Mouse (Mus musculus): Measurements from ENCODE around the gene Ptprj.
"Not testable (repeated sequence)": the region's sequence is repeated elsewhere in the genome, so short reads cannot be mapped to it uniquely, and the experiment has no call there.

Ptprj gene

DNA sequence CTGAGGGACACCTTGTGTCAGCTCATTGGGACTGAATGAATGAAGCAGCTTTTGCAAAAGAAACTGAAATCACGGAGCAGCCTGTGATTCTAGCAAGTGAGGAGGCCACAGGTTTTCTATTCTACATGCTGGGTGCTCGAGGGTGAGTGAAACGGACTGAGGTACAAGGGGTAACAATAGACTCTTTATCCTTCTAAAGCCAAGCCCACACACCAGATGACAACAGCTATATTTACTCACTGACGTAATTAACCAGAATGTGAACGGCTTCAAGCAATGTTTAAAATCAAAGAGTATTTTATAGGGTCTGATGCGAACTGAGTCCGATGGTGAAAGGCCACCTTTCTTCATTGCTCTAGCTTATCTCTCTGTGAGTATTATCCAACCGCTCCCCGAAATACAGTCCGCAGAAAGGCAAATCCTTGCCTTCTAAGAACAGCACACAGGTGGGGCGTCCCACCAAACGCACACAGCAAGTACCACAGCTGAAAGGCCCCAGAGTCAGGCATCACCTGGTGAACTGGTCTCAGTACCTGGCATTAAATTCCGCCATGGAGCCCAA is 99.6 kb downstream of the Ptprj start:
- DNase-seq (ENCODE audit: low spot score in 2 of 2), result no peak

DNA sequence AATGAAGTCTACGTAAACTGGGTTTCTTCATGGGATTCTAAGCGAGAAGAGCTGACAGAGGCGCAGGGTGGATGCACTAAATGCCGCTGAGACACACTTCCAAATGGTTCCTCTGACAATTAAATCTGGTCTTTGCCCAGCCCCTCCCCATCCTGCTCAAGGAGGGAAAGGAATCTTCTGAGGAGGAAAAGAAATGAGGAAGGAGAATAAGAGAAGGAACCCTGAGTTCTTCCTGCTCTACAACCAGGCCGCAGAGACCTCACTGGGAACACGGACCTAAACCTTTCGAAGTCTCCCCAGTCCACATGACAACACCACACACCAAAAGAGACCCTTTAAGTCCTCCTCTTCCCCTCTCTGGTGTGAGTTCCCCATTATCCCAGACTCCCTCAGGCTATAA is 101.9 kb downstream of the Ptprj start:
- no peak for DNase-seq (ENCODE audit: low spot score in 2 of 2)

DNA sequence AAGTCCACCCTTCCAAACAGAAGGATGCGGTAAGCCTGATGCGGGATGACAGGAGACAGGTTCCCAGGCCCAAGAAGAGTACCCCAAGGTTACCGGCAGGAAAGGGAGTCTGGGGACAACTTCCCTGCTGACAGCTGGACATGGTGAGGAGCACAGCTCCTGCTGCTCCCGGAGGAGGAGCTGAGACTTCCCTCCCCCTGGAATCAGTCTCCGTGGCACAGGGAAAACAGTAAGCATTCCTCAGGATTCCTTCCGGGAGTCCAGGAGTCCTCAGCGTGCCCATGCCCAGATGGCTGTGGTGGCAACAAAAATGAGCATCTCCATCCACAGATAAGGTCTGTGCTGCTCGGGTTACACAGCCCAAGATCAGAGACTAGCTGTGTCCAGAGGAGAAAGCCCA is 102.8 kb downstream of the Ptprj start:
- DNase-seq (ENCODE audit: low spot score in 2 of 2), result no peak

DNA sequence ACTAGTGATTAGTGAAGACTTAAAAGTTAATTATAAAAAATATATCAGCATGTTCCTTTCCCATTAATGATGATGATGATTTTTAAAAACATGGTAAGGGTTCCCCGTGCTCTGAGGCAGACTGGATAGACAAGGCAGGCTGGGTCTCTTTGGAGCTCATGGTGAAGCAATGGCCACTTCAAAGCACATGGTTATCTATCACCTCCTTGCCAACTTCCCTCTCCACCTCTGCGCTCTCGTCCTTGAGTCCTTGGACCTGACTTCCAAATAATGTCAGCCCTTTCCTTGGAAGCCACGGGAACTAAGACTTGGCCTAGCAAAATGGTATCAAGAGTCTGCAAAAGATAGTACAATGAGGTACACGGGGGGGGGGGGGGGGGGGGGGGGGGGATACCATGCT is 103.7 kb downstream of the Ptprj start:
- DNase-seq (ENCODE audit: low spot score in 2 of 2), result no peak

DNA sequence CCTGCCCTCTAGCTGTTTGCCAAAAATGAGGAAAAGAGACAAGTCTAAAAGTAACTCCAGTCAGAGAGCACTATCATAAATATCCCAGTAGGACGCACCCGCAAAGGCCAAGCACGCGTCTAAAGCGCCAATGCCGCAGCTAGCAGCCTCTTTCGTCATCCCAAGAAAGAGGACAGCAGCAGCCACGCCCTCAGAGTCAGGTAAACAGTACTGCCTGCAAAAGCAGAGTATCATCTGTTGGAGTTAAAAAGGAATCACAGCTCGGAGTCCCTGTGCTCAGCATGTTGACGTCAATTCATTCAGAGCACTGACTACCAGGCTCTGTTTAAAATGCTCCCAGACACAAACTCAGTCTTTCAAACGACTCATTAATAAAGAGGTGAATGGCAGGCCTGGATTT is 104.1 kb downstream of the Ptprj start:
- DNase-seq (ENCODE audit: low spot score in 2 of 2), result no peak

DNA sequence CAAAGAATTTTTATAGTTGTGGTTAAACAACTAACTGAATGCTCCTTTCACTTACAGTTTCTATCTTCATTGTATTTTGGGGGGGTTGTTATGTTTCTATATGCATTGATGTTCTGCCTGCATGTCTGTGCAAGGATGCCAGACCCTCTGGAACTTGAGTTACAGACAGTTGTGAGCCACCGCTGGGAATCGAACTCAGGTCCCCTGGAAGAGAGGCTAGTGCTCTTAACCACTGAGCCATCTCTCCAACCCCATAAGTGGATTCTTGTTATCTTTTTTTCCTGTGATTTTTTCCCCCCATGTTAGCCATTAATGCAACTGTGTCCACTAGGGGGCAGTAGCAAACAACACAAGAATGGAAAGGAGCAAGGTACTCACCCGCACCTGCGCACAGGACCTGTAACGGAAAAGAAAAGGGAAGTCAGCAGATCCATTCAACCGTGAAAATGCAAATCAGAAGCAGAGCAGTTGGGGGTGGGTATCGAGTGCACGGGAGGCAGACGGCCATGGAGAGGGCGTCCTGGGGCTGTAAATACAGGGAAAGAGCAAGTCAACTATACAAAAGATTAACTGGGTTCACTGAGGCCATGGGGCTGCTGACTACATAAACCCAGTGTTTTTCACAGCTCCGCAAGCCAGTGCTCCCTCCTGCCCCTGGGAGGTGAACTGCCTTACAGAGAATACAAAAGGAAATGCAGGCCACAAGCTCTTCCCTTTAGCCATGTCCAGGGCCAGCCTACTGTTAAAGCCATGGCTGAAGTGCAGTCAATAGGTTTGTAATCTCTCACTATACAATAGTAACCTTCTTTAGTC is 105.6 kb downstream of the Ptprj start:
- peak; percentile 59 to 76 for DNase-seq (ENCODE audit: low spot score in 2 of 2)

DNA sequence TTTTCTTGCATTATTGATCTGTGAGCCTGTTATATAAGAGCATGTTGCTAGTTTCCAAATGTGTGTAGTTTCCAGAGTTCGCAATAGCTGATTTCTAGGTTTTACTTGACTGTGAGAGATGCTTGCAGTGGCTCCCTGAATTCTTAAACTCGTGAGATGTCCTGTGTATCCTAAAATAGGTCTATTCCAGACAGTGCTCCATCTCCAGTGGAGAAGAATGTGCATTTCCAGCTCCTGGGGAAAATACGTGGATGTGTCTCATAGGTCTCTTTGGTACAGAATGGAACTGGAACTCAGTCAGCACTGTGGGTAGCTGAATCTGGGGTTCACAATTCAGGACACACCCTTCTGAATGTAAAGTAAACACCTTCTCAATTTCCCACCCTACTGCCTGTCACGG is 107.7 kb downstream of the Ptprj start:
- DNase-seq (ENCODE audit: low spot score in 2 of 2), result no peak

DNA sequence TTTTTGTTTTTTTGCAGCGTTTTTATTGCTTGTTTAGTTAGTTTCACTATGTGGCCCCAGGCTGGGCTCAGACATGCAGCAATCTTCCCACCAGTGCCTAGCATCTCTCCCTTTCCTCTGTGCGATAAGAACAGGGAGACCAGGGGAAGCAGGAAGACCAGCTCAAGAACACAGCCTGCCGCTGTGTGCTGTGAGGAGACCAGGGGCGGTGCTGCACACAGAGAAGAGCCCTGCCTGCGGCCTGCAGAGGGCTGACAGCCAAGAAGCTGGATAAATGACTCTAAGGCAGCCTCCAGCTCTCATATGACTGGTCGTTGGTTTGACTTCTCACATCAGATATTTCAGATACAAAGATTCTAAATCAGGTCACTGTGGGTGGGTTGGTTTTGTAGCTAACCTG is 110.3 kb downstream of the Ptprj start:
- DNase-seq (ENCODE audit: low spot score in 2 of 2), result no peak

DNA sequence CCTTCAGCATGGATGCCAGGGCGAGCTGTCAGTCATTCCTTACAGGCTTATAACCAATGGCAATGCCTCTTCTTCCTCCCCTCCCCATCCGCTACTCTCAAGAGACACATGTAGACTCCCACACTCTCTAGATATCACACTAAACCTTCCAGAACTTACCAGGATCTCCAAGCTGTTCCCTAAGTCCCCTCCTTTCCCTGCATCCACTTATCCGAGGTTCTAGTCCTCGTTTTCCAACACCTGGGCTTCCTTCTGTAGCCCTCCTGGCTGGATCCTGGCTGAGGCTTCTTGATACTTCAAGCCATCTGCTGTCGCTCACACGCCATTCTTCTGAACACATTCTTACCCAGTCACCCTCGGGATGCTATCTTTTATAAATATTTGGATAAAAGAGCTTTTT is 114.0 kb downstream of the Ptprj start:
- DNase-seq (ENCODE audit: low spot score in 2 of 2), result no peak

DNA sequence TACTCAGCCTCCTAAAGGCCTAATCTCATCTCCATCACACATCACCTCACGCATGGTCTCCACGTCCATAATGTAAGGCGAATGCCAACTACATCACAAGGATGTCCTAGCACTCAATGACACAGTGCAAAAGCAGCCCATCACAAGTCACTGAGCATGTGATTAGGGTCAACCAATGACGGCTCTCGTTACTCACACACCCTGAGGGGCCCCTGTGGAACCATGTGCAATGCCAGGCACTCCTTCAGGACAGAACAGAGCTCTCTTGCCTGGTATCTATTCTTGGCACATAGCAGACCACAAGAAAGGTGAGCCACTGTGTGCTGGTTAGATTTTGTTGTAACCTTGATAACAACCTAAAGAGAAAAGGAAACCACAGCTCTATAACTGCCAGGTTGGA is 116.7 kb downstream of the Ptprj start:
- DNase-seq (ENCODE audit: low spot score in 2 of 2), result no peak

DNA sequence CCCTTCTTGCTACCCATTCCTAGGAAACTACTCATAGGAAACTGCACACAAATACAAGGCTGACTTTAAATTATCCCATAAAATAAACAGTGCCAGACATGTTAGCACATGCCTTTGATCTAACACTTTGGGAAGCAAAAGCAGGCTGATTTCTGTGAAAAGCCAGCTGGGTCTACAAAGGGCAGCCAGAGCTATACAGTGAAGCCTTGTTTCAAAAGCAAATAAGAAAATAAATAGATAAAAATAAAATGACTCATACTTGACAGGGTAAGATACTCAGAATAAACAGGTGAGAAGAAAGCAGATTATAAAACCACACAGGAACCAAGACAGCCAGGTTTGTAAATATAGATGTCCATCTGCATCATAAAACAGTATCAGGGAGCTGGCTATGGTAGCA is 118.2 kb downstream of the Ptprj start:
- no peak for DNase-seq (ENCODE audit: low spot score in 2 of 2)

DNA sequence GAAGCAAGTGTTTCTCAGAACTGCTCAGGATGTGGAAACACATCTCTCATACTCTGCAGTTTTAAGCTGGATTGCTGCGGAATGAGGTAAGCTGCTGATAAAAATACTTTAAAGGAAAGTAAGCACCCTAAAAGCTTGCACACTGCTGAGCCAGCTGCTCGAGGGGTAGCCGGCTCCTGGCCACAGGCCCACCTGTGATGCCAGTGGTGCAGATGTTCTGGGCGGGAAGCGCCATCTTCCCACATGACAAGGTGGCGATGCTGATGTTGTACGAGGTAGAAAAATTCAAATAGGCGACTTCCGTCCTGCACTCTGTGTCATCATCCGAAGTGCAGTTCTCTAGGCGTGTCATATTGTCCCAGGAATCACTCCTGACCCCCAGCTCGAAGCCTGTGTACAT is 122.5 kb downstream of the Ptprj start:
- no peak for DNase-seq (ENCODE audit: low spot score in 2 of 2)

DNA sequence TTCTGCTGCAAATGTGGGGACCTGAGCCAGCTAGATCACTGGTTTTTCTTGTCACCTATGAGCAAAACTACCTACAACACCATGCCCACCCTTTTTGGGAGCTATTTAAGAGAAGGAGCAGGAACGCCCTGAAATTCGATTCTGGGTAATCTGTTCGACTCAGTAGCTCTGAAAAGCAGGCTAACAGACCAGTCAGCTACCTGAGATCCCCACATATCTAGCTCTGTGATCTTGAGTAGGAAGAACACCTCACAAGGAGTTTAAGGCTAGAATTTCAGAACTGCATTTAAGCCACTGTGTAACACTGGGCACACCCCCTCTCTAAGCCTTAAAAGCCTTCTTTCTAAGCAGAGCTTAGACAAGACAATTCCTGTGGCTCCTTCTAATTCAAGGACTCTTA is 128.1 kb downstream of the Ptprj start:
- DNase-seq (ENCODE audit: low spot score in 2 of 2), result no peak

DNA sequence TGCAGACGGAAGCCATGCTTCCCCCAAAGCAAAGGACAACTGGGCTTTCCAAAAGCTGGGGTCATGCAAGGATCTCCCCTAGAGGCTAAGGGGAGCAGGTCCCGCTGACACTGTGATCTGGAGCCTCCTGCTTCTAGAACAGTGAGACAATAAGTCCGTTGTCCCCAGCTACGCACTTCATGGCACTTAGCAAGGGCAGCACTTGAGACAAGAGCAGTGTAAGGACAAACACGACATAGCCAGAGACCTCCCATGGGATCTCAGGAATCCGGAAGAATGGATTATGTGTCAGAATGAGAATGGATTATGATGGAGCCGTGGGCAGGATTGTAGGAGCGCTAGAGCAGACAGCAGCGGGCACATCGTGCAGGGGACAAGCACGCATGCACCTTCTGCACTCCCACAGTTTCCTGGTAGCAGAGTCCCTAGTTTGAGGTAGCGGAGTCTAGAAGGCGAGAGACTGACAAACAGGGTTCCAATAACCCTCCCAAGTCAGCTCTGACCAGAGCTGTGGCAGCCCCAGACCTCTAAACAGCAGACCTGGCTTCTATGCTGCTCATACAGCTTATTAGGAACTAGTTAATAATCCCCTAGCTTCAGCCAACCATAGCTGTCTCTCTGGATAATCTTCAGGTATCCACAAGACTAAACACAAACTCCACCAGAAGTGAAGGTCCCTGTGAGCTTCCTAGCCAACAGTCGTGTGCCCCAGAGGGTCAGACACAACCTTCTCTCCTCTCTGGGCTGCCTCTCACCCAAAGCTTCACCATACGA is 131.3 kb downstream of the Ptprj start:
- DNase-seq (ENCODE audit: low spot score in 2 of 2), result no peak

DNA sequence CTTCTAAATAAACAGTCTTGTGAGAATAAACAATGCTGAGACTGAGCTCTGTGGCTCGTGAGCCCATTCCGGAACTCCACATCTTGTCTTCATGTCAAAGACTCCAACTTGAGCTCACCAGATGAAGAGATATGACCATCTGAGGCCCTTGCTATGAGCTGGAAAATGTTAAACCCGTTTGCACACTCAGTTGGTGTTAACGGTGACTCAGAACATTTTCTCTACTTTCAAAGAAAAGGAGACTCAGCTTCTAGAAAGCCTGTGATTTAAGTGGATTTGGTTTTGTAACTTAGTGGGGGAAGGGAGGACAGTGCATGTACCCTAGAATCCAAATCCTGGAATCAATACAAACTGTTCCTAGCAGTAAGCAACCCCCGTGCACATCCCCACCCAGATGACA is 136.6 kb downstream of the Ptprj start:
- DNase-seq (ENCODE audit: low spot score in 2 of 2), result no peak

DNA sequence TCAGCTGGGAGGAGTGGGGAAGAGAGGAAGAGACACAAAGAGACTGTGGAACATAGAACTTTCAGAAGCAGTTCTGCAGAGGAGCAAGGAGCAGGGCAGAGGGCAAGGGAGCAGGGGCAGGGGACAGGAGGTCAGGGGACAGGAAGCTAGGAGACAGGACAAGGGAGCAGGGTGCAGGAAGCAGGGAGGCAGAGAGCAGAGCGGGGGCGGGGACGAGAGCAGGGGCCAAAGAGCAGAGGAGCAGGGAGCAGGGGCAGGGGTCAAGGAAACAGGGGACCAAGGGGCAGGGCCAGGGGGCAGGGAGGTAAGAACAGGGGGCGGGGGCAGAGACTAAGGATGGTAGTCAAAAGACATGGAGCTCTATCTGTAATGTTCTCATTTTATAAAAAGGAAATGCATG is 138.6 kb downstream of the Ptprj start:
- DNase-seq (ENCODE audit: low spot score in 2 of 2), result not testable (repeated sequence)

DNA sequence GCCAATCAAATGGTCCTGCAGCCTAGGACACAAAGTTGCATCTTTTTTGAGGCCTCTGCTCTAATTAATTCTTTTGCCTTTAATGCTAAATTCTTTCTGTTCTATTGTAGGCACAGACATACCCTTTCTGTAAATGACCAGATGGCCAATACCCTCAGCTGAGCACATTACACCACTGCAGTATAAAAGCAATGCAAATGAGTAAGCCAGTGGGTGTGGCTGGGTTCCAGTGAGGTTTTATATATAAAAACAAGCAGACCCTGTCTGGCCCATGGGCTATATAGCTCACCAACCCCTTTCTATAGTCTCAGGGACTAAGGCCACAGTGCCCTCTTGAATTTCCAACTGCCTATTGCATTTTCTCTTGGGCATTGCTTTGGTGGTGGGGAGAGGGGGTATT is 140.3 kb downstream of the Ptprj start:
- DNase-seq (ENCODE audit: low spot score in 2 of 2), result not testable (repeated sequence)

DNA sequence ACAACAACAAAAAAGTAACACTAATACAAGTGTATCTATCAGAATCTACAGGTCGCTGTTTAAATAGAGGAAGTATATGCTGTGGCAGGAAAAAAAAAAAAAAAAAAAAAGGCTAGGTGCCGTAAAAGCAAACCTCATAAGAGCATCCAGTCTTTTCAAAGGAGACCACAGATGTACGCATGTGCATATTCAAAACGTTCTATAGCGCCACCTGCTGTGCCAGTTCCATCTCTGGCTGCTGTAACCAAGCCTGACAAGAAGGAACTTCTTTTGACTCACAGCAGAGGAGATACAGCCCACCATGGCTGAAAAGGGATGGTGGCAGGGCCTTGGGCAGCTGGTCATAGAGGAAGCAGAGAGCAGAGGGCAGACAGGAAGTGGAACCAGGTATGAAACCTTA is 143.0 kb downstream of the Ptprj start:
- not testable (repeated sequence) for DNase-seq (ENCODE audit: low spot score in 2 of 2)

DNA sequence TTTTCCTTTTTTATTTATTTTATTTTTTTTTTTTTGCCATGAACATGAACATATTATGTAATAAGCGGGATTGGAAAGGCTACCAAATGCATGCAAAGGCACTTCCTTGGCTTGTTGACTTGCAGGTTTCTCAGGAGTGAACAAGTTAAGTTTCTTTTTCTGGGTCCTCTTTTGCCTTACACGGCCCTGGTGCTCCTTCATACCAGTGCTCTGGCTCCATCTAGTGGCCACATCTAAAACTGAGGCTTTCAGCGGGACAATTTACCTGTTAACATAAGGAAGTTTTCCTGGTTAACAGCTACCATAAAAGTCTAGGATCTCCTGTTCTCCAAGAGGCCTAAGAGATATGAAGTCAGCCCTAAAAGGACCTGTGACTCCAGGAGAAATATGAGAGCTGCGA is 150.7 kb downstream of the Ptprj start:
- DNase-seq (ENCODE audit: low spot score in 2 of 2), result not testable (repeated sequence)

DNA sequence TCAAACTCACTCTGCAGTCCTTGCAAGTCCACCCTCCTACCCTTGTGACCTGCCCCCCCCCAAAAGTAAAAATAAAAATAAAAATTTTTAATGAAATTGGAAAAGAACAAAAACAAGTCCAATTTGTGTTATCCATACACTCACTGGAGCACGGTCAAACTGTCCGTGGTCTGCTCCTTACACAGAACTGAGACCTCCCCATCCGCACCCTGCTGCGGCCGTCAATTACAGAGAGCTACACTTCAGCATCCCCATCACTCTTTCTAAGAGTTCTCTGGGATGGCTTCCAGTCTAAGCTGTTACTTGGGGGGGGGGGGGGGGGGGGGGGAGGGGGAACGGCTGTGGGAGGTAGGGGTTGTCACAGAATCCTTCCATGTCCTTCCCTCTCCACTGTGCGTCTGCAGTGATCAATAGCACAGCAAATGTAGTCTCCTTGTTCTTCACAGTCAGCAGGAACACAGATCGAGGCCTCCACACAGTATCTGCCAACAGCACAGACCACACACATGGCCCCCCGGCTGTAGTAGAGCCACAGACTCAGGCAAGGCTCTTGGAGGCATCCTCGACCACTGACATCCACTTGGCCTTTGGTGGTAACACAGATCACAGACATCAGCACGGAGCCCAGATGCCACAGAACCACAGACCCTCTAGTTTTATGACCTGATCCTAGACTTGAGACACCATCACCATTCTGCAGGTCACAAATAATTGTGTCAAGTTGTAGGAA is 151.3 kb downstream of the Ptprj start:
- DNase-seq (ENCODE audit: low spot score in 2 of 2), result not testable (repeated sequence)

DNA sequence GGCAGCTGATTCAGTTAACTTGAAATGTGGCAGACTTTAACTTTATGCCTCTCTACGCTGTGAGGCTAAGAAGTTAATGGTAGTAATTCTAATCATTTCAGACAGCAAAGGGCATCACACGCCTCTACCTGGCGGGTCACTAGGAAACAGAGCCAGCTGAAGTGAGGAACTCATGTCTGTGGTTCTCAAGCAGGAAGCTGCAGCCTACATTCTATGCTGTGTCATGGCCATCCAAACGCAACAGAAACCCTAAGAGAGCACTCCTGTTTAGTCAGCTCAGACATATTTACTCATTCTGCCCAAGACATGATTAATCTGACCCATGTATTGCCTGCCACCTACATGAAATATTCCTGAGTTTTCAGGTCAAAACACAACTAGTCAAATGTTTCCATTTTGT is 155.5 kb downstream of the Ptprj start:
- DNase-seq (ENCODE audit: low spot score in 2 of 2), result not testable (repeated sequence)

DNA sequence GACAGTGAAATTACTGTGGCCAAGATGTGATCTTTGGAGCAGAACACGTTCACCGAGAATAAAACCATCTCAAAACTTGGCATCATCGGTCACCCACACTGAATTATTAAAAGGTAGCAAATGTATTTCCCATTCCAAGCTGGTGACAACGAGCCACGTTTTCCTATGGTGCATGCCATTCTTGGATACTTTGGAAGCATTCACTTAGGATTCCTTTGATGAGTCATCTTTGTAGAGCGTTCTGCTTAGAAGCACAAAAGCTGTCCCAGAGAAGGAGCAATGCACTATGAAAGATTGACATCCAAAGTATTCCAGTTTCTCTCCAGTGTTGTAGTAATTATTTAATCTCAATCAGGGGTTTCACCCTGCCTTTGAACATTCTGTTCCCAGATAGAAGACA is 158.2 kb downstream of the Ptprj start:
- DNase-seq (ENCODE audit: low spot score in 2 of 2), result not testable (repeated sequence)
